Mouse (Mus musculus) embryonic fibroblast, embryonic 13.5 days (primary cell): ENCODE measurements around the gene Strip1. TPM values are rescaled to one million over a fixed set of nuclear protein-coding genes. Genes with fewer than 3 reads are reported as not detected.

Experiments used
- H3K27ac ChIP-seq: 2 replicates; pipeline ENCODE4 v1.5.1; 2012; ENCODE audit warnings: low read length, control low read depth, inconsistent platforms; ENCODE audit not compliant: insufficient read depth
- H3K4me1 ChIP-seq: 2 replicates; pipeline ENCODE4 v1.6.1; 2011; ENCODE audit warnings: low read length; ENCODE audit not compliant: control insufficient read depth, insufficient read depth
- H3K4me3 ChIP-seq: 2 replicates; pipeline ENCODE4 v1.5.1; 2011; ENCODE audit warnings: mild to moderate bottlenecking, control low read depth, low read length; ENCODE audit not compliant: insufficient read depth
- CTCF ChIP-seq: IDR thresholded peaks from 2 replicates; pipeline ENCODE4 v1.5.1; 2011; ENCODE audit warnings: mild to moderate bottlenecking, control low read depth, low read length, moderate library complexity, borderline replicate concordance; ENCODE audit not compliant: insufficient read depth
- POLR2A ChIP-seq: IDR thresholded peaks from 2 replicates; pipeline ENCODE4 v1.6.1; 2011; ENCODE audit warnings: low read depth, mild to moderate bottlenecking, control low read depth, low read length, moderate library complexity
- polyA plus RNA-seq: library from polyadenylated mRNA; stranded (reverse); fragments of >200 nt; gene quantifications from 2 replicates; pipeline ENCODE4 v1.2.4, GENCODE M21; 2011; ENCODE audit warnings: low read depth; ENCODE audit not compliant: missing spikeins, insufficient read length

Gene Strip1
- polyA plus RNA-seq, 1 experiment: 41.7 TPM

DNA sequence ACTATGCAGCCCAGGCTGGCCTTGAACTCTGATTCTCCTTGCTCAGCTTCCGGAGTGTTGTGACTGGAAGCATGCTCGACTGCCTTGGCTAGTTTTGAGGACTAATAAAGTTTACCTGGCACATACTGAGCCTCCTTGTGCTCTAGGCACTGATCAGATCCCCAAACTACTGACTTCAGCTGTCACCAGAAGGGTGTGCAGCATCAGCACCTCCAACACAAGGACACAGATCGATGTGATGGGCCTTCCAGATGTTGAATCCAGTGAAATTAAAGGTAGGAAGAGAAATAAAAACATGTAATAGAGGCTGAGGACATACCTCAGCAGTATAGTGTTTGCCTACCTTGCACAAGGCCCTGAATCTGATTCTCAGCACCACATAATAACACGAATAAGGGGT, 2.1 kb downstream of the Strip1 start:
- H3K4me1 ChIP-seq: 0 out of 2 replicates have a peak, but pooled peaks cover 2% of the 10 kb centered on the region
- H3K4me3 ChIP-seq: no peak overlapping the region
- TF ChIP-seq CTCF: no peak
- TF ChIP-seq POLR2A: no peak
- H3K27ac ChIP-seq: no peak overlapping the region

DNA sequence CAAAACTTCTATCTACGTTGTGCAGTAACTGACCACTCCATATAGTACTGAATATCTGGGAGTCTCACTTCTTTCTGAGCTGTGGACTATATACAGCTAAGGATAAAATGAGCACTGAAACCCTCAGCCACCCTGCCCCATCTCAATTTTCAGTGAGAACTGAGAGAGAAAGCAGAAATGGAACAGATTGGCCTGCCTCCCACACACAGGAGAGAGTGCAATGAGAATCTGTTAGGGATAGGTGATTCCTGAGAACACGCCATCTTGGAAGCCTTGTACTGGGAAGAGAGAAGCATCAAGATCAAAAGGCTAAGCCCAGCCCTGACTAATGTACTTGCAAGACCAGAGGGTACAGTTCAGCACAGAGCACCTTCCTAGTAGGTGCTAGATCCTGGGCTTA, 2.9 kb downstream of the Strip1 start:
- Histone ChIP-seq H3K4me3 (no peak overlapping the region), H3K4me1 (0 out of 2 replicates have a peak, but pooled peaks cover 2% of the 10 kb centered on the region), H3K27ac (no peak overlapping the region)
- TF ChIP-seq POLR2A (no peak), CTCF (no peak)

DNA sequence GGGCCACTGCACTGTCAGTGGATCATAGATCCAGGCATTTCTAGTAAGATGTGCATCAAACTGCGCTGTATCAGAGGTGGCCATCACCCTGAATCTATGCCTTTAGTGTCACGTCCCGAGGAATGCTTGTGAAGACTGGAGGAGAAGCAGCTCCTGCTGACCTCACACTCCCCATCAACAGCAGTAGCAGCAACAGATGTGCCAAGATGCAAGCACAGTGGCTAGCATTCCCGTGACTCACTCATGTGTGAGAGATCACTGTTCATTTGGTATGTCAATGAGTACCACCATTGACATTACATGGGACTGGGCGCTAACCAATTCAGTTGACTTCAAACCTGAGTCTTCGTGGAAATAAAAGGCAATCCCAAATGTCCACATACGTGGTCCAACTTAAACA, 3.9 kb downstream of the Strip1 start:
- no peak overlapping the region for H3K4me3 ChIP-seq
- TF ChIP-seq CTCF (no peak), POLR2A (no peak)
- H3K27ac ChIP-seq: no peak overlapping the region
- H3K4me1 ChIP-seq: 0 out of 2 replicates have a peak, but pooled peaks cover 2% of the 10 kb centered on the region

DNA sequence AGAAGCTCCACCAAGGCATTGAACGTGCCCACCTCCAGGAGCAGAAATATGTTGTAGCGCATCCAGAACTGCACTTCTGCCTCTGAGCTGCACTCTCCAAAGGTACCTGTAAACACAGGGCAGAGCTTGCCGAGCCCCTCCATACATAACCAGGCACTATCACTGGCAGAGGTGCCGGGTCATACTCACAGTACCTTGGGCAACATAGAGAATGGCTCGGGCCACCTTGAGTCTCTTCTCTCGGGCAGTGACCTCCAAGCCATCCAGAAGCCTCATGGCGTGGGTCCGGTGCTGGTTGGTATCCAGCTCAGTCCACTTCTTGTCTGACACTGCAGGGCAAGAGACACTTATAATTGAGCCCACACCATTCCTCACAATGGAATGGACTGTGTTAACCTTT, 4.7 kb downstream of the Strip1 start:
- Histone ChIP-seq H3K4me3 (no peak overlapping the region), H3K4me1 (0 out of 2 replicates have a peak, but pooled peaks cover 2% of the 10 kb centered on the region), H3K27ac (no peak overlapping the region)
- no peak for TF ChIP-seq POLR2A
- TF ChIP-seq CTCF: no peak

DNA sequence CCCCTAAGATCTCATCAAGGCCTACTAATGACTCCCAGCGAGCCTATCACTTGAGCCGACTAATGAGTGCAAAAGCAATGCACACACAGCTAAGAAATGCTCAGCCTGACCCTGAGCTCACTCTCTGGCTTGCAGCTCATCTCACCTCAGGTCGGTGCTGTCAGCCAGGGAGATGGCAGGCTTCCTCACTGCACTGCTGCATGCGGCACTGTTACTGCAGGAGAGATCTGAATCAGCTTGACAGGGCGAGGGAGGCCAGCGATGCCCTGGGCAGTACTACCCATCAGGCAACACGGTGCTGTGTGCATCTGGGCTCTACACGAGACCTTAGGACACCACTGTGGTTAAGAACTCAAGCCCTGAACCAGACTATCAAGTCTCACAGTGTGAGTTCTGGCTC, 6.0 kb downstream of the Strip1 start:
- TF ChIP-seq CTCF: no peak
- no peak for TF ChIP-seq POLR2A
- H3K4me3 ChIP-seq: no peak overlapping the region
- H3K27ac ChIP-seq: no peak overlapping the region
- 0 out of 2 replicates have a peak, but pooled peaks cover 2% of the 10 kb centered on the region for H3K4me1 ChIP-seq

DNA sequence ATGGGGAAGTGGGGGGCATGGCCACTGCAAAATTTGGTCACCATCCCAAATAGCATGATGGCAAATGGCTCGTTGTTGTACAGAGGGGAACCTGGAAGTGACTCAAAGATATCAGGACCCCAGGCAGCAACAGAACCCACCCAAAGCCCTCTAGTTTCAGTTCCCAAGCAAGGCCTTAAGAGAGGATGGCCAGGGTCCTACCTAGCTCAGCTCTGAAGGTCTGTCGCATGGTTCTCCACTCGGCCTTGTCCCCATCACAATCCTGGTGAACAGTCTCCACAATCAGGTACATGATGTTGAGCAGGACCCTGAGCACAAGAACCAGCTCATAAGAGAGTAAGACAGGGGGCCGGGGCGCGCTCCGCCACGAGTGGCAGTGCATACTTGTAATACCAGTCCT, 7.1 kb downstream of the Strip1 start:
- TF ChIP-seq CTCF (no peak), POLR2A (no peak)
- Histone ChIP-seq H3K4me3 (no peak overlapping the region), H3K4me1 (0 out of 2 replicates have a peak, but pooled peaks cover 2% of the 10 kb centered on the region), H3K27ac (no peak overlapping the region)

DNA sequence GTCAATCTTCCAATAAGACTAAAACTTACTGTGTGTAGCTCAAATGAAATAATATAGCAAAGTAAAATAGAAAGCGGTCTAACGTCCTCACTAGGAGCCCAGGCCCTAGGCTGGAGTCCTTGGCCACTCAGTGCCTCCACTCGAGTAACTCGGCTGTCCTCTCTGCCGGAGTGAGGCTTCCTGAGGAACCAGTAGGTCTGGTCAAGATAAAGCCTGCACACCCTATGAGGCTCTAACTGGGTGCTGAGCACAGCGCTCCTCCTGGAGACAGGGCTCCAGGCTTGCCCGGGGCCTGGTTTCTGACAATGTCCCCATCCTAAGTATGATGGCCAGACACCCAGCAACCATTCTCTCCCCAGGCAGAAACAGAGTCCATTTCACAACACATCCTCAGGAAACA, 9.0 kb downstream of the Strip1 start:
- TF ChIP-seq CTCF (no peak), POLR2A (no peak)
- H3K4me1 ChIP-seq: 0 out of 2 replicates have a peak, but pooled peaks cover 2% of the 10 kb centered on the region
- no peak overlapping the region for H3K4me3 ChIP-seq
- H3K27ac ChIP-seq: no peak overlapping the region

DNA sequence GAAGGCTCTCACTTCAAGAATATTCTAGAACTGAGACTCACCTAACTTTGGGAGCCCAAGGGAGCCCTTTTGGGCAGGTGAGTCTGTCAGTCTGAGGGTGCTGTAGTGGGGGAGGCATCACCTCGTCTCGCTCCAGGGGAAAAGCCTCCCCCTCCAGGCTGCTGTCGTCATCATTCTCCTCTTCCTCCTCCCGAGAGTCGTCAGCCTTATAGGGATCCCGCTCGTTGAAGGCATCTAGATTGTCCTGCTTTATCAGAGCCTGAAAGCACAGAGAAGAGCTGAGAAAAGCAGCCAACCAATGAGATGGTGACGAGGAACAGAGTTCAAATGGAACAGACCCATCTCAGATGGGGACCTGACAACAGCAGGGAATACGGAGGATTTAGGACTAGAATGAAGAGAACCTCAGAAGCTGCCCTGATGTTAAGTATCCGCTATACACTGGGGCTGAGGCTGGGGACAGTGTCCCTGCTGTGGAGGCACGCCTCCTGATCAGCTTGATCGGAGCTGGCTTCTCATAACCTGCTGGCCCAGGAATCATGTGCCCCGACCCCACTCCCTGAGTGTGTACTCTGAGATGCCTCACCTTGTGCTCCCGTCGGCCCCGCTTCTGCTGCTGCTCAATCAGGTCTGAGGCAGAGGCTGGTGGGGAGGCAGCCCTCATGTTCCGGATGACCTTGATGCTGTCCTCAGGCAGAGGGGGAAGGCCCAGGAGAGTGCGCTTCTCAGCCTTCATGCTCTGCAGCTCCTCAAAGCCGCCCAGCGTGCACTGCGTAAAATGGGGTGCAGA, 10.0 kb downstream of the Strip1 start:
- Histone ChIP-seq H3K4me1 (no peaks in the 10 kb centered on the region), H3K27ac (no peak overlapping the region), H3K4me3 (no peak overlapping the region)
- TF ChIP-seq POLR2A (no peak), CTCF (no peak)

DNA sequence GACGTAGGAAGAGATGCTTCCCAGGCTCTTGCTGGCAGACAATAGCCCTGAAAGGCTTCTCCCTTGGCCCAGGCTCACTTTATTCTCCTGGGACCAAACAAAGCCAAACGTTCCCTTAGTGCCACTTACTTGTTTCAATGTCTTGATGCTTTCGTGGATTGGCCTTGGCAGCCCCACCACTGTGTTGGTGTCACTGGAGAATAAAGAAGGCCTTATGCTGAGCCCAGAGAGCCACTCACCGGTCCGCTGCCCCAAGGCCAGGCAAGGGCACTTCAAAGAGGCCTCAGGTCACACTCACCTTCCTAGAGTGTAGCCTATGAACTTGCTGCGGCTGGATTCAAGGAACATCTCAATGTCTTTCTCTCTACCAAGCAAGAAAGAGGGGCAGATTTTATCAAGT, 11.6 kb downstream of the Strip1 start:
- TF ChIP-seq CTCF: no peak
- TF ChIP-seq POLR2A: no peak
- Histone ChIP-seq H3K4me3 (no peak overlapping the region), H3K4me1 (no peaks in the 10 kb centered on the region), H3K27ac (no peak overlapping the region)

DNA sequence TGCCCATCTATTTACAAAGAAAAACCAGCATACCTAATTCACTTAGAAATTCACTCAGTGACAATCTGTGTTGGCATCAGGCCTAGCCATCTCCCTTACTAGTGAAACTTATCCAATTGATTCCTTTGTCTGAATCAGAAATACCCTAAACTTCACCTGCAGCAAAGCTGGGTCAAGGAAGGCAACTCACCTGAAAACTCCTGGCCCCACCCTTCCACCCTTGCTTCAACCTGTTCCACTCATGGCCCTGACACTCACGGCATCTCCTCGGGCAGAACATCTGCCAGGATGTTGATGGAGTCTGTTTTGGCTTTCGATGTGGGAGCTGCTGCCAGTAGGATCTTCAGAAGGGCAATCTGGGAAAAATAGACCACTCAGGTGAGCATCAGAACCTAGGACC, 13.7 kb downstream of the Strip1 start:
- H3K4me3 ChIP-seq: no peak overlapping the region
- TF ChIP-seq POLR2A (no peak), CTCF (no peak)

More for the DNA sequence above, 13.7 kb downstream of the Strip1 start:
- Histone ChIP-seq H3K27ac (no peak overlapping the region), H3K4me1 (no peaks in the 10 kb centered on the region)
